Mouse (Mus musculus) layer of hippocampus, postnatal 14 days (tissue): ENCODE measurements around the gene Adra2c. TPM values are rescaled to one million over a fixed set of nuclear protein-coding genes. Genes with fewer than 3 reads are reported as not detected.

ENCODE experiments used
- DNase-seq, 2 experiments: peaks; one replicate each; pipeline ENCODE4 v3.0.0; 2021 to 2022; ENCODE audit warnings: low spot score in 2 of 2, mixed read lengths in 1 of 2
- total RNA-seq, 2 experiments: library from RNA; stranded (reverse); gene quantifications; 2 replicates each; pipeline ENCODE4 v1.2.3; 2021

The Adra2c gene
- total RNA-seq, 2 experiments from 2014 or later, result 17.3 to 18.8 TPM

- no peak for DNase-seq
These were observed 28.6 kb downstream of the Adra2c start for GRCm38 (mm10) chr5:35306692-35307091.

- no peak for DNase-seq
These were observed 31.7 kb downstream of the Adra2c start for GRCm38 (mm10) chr5:35309853-35310252.

- DNase-seq, result no peak
These were observed 33.7 kb downstream of the Adra2c start for GRCm38 (mm10) chr5:35311738-35312250.

- no peak for DNase-seq
These were observed 35.2 kb downstream of the Adra2c start for GRCm38 (mm10) chr5:35313231-35313821.

GRCm38 (mm10) chr5:35313826-35314586, 35.9 kb downstream of the Adra2c start:
- DNase-seq, result no peak

- no peak for DNase-seq
These were observed 36.5 kb downstream of the Adra2c start for GRCm38 (mm10) chr5:35314629-35315028.

GRCm38 (mm10) chr5:35315204-35315603, 37.1 kb downstream of the Adra2c start:
- no peak for DNase-seq

- DNase-seq, result peak; percentile 67 to 80
These were observed 42.5 kb downstream of the Adra2c start for GRCm38 (mm10) chr5:35320650-35321049.

GRCm38 (mm10) chr5:35330822-35331221, 52.7 kb downstream of the Adra2c start:
- DNase-seq, result no peak

Other genes starting within 250 kb of the Adra2c start
- gene Hgfac, start 236.8 kb upstream of the Adra2c start, total RNA-seq, result 1 to 10 TPM in 1 of 2 experiments, under 1 TPM in 1; 0.81 to 1.5 TPM
- 10 to 100 TPM; 20.1 to 25.0 TPM for gene Dok7, start 221.6 kb upstream of the Adra2c start, total RNA-seq
- gene Lrpap1, start 172.6 kb upstream of the Adra2c start, total RNA-seq, result 100 to 1,000 TPM; 129 to 130 TPM
- gene Hmx1, start 110.8 kb downstream of the Adra2c start, total RNA-seq, result not detected
- gene Cpz, start 247.4 kb downstream of the Adra2c start, total RNA-seq, result 1 to 10 TPM in 1 of 2 experiments, under 1 TPM in 1; 0.43 to 1.3 TPM